Mouse (Mus musculus): Measurements from ENCODE around the gene Txn1. TPM values are rescaled to one million over a fixed set of nuclear protein-coding genes. Genes with fewer than 3 reads are reported as not detected.

The Txn1 gene
- polyA plus RNA-seq, 1 experiment from 2014 or later, result 358 TPM

DNA sequence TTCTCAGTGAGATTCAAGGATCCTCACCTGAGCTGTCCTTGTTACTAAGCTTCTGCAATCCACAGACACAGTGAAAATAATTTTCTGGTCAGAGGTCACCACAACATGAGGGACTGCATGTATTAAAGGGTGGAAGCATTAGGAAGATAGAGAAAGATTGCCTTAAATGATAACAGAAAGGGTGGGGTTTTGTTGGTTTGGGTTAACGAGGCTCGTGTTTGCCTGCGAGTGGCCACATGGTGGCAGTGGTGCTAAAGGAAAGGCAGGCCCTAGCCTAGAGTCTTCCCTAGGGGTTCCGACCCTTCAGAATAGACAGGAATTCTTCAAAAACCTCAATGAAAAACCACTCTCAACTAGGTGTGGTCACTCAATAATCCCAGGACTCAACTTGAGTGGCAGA lies 55.0 kb downstream of the Txn1 start:
- H3K27me3 ChIP-seq (ENCODE audit: control insufficient read depth, insufficient read depth, low read length), result no peaks in the 10 kb centered on the region
- H3K4me1 ChIP-seq (ENCODE audit: control insufficient read depth, insufficient read depth, low read length), result no peaks in the 10 kb centered on the region
- no peak overlapping the region for H3K27ac ChIP-seq (ENCODE audit: low read depth, low read length)
- 15% methylated on average over 4 of the region's 4 CpGs for WGBS
- ATAC-seq (ENCODE audit: insufficient read depth, low FRiP score, low TSS enrichment), result no peak
- H3K4me3 ChIP-seq (ENCODE audit: low read depth, low read length), result no peak overlapping the region
- no peaks in the 10 kb centered on the region for H3K36me3 ChIP-seq (ENCODE audit: control insufficient read depth, insufficient read depth, low read length)
- H3K4me2 ChIP-seq (ENCODE audit: low read depth), result no peak overlapping the region
- no peak overlapping the region for H3K9ac ChIP-seq (ENCODE audit: low read length)
- peak; percentile 55 for DNase-seq (ENCODE audit: low spot score)
- no peaks in the 10 kb centered on the region for H3K9me3 ChIP-seq (ENCODE audit: control insufficient read depth, low read length)

DNA sequence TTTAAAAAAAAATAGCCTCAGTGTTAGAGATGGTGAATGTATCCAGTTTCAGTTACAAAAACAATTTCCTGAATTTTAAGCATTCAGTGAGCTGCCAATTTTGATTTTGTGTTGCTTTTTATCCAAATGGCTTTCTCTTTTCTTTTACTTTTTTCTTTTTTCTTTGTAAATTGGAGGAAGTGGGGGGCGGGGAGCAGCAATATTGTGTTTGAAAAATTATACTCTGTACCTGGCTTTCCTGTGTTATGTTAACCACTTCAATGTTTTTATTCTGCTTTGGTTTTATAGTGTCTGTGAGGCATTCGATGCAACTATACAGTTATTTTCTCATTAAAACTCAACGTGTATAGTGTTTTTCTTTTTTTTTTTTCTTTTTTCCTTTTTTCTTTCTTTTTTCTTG lies 59.6 kb downstream of the Txn1 start:
- Histone ChIP-seq H3K9ac (ENCODE audit: low read length) (no peak overlapping the region), H3K4me1 (ENCODE audit: control insufficient read depth, insufficient read depth, low read length) (0 out of 2 replicates have a peak, but pooled peaks cover 6% of the 10 kb centered on the region), H3K9me3 (ENCODE audit: control insufficient read depth, low read length) (no peaks in the 10 kb centered on the region), H3K27ac (ENCODE audit: low read depth, low read length) (no peak overlapping the region), H3K36me3 (ENCODE audit: control insufficient read depth, insufficient read depth, low read length) (no peaks in the 10 kb centered on the region), H3K27me3 (ENCODE audit: control insufficient read depth, insufficient read depth, low read length) (no peaks in the 10 kb centered on the region), H3K4me3 (ENCODE audit: low read depth, low read length) (no peak overlapping the region), H3K4me2 (ENCODE audit: low read depth) (no peak overlapping the region)
- WGBS, result 93% methylated on average over 3 of the region's 3 CpGs
- ATAC-seq (ENCODE audit: insufficient read depth, low FRiP score, low TSS enrichment) (no peak), DNase-seq (ENCODE audit: low spot score) (no peak)

DNA sequence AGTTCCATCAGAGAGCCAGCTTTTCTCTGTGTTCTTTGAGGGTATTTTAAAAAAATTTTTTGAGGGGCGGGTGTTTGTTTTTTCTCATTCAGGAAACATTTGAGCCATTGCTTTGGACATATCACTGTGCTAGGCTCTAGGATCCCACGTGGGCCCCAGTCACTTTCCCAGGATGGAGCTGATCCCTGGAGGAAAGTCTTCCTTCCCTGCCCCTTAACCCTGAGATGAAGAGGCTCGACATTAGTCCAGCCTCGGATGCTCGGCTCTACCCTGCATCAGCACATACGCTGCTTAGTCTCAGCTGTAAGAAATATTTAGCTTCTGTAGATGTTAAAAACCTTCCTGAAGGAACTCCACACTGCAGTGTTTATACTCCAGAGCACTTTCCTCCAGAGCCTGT lies 60.3 kb downstream of the Txn1 start:
- ATAC-seq (ENCODE audit: insufficient read depth, low FRiP score, low TSS enrichment), result no peak

DNA sequence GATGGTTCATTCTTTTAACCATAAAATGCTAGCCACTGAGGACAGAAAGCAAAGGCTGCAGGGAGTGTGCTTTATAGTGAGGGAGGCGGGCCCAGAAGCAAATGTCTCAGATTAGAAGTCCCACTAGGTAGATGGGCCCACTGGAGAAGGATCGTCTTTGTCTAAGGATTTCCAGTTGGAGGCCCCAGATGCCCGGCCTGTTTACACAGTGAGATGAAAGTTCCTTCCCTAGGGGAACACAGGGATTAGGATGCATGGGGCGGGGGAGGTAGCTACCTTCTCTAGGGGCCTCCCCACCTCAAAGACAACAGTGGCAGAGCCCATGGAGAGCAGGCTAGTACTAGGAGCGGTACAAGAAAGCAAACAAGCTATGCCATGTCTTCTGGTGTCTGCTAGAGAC lies 61.1 kb downstream of the Txn1 start:
- no peaks in the 10 kb centered on the region for H3K27me3 ChIP-seq (ENCODE audit: control insufficient read depth, insufficient read depth, low read length)
- no peaks in the 10 kb centered on the region for H3K36me3 ChIP-seq (ENCODE audit: control insufficient read depth, insufficient read depth, low read length)
- ATAC-seq (ENCODE audit: insufficient read depth, low FRiP score, low TSS enrichment) (no peak), DNase-seq (ENCODE audit: low spot score) (peak; percentile 9)
- H3K4me2 ChIP-seq (ENCODE audit: low read depth), result no peak overlapping the region
- H3K9ac ChIP-seq (ENCODE audit: low read length), result no peak overlapping the region
- H3K27ac ChIP-seq (ENCODE audit: low read depth, low read length), result no peak overlapping the region
- no peak overlapping the region for H3K4me3 ChIP-seq (ENCODE audit: low read depth, low read length)
- WGBS, result 44% methylated on average over 5 of the region's 5 CpGs
- H3K4me1 ChIP-seq (ENCODE audit: control insufficient read depth, insufficient read depth, low read length), result 0 out of 2 replicates have a peak, but pooled peaks cover 10% of the 10 kb centered on the region
- H3K9me3 ChIP-seq (ENCODE audit: control insufficient read depth, low read length), result no peaks in the 10 kb centered on the region

More for the DNA sequence above, 60.3 kb downstream of the Txn1 start:
- no peaks in the 10 kb centered on the region for H3K9me3 ChIP-seq (ENCODE audit: control insufficient read depth, low read length)
- 0 out of 2 replicates have a peak, but pooled peaks cover 10% of the 10 kb centered on the region for H3K4me1 ChIP-seq (ENCODE audit: control insufficient read depth, insufficient read depth, low read length)
- no peaks in the 10 kb centered on the region for H3K27me3 ChIP-seq (ENCODE audit: control insufficient read depth, insufficient read depth, low read length)
- 74% methylated on average over 6 of the region's 6 CpGs for WGBS
- no peaks in the 10 kb centered on the region for H3K36me3 ChIP-seq (ENCODE audit: control insufficient read depth, insufficient read depth, low read length)
- H3K4me3 ChIP-seq (ENCODE audit: low read depth, low read length), result no peak overlapping the region
- no peak overlapping the region for H3K9ac ChIP-seq (ENCODE audit: low read length)
- no peak overlapping the region for H3K27ac ChIP-seq (ENCODE audit: low read depth, low read length)
- no peak overlapping the region for H3K4me2 ChIP-seq (ENCODE audit: low read depth)
- peak; percentile 6 for DNase-seq (ENCODE audit: low spot score)

Other genes starting within 250 kb of the Txn1 start
- 29.7 TPM in 2 replicates for gene Akap2, start 238.8 kb downstream of the Txn1 start, polyA plus RNA-seq (2014; fragmentation: Nextera tagmentation; extraction: Ambion mirVana)
- gene D630039A03Rik, start 40.1 kb downstream of the Txn1 start, polyA plus RNA-seq (2014; fragmentation: Nextera tagmentation; extraction: Ambion mirVana), result 0.43 and 0.65 TPM in 2 replicates
- gene Txndc8, start 52.7 kb upstream of the Txn1 start, polyA plus RNA-seq (2014; fragmentation: Nextera tagmentation; extraction: Ambion mirVana), result not detected in 2 replicates